Mouse (Mus musculus): Measurements from ENCODE around the gene Zfp804a.

DNA sequence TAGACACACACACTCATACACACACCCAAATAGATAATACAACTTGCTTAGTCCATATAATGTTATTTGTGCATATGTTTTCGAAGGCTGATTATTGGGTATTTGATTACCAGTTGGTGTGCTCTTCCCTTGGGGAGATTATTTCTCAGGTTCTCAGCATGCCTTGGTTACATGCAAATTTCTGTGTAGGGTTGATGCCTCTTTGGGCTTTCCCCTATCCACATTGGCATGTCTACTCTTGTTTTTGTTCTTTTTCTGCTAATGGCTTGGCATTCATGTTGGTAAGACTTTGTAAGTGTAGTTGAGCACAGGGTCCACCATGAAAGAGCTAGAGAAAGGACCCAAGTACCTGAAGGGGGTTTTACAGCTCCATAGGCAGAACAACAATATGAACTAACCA is 14.9 kb downstream of the Zfp804a start:
- TF ChIP-seq CTCF (IDR thresholded peaks at IDR 0.05) (no peak), POLR2A (IDR thresholded peaks at IDR 0.05; ENCODE audit: insufficient read depth, low read depth, low read length) (no peak), EP300 (IDR thresholded peaks at IDR 0.05; ENCODE audit: insufficient read depth, low read depth, low read length) (no peak)

Data from heart, adult 2 months (tissue).